Mouse (Mus musculus) E14TG2a.4 (cell line): ENCODE data around the gene Sgms1.

ENCODE experiments used
- CTCF ChIP-seq: conservative IDR thresholded peaks from 2 replicates; pipeline ENCODE4 v1.5.1; 2014; ENCODE audit warnings: low read length
- NANOG ChIP-seq: IDR thresholded peaks from 2 replicates; pipeline ENCODE4 v1.6.1; 2014; ENCODE audit warnings: borderline replicate concordance, low read length, mixed read lengths
- POU5F1 ChIP-seq: IDR thresholded peaks from 2 replicates; pipeline ENCODE4 v1.6.1; 2014; ENCODE audit warnings: low read length, borderline replicate concordance

- TF ChIP-seq CTCF (no peak), NANOG (no peak), POU5F1 (no peak)
Measured at GRCm38 (mm10) chr19:32291130-32291529, 98.4 kb downstream of the Sgms1 start.
